Mouse (Mus musculus): ENCODE results near the gene Vav1. TPM values are rescaled to one million over a fixed set of nuclear protein-coding genes. Genes with fewer than 3 reads are reported as not detected.

The Vav1 gene
- polyA plus RNA-seq, 1 experiment = 112 TPM

DNA sequence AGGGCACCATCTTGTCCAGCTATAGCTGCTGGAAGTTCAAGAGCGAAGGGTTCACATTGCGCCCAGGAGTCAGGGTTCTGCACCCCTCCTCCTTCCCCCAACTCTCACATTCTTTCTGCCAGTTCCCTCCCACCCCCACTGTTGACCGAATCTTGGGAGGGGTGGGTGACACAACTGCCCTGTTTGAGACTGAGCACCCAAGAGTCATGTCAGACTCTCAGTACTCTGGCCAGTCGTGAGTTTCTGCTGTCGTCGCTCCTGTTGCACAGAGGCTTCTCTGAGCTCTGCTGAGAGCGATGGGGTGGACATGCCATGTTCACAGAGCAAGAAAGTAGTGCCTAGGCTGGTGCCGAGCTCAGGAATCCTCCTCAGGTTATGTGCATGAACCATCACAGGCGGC is 60.4 kb downstream of the Vav1 start:
- peak overlapping the region; percentile 56 for H3K27ac ChIP-seq (ENCODE audit: control insufficient read depth, insufficient read depth, low read depth, low read length, poor library complexity)
- TF ChIP-seq POLR2A (IDR thresholded peaks at IDR 0.05; ENCODE audit: borderline replicate concordance, control insufficient read depth, low read depth, low read length) (no peak), CTCF (IDR thresholded peaks at IDR 0.05; ENCODE audit: control insufficient read depth, insufficient read depth, low read length) (no peak)
- no peak overlapping the region for H3K4me3 ChIP-seq (replicated peaks; ENCODE audit: control insufficient read depth, low read depth, low read length)
- WGBS = 54% methylated on average over 9 of the region's 9 CpGs
- peaks cover 23% of the 10 kb centered on the region for H3K4me1 ChIP-seq (ENCODE audit: control insufficient read depth, insufficient read depth, low read length)

GRCm38 (mm10) chr17:57341568-57341967 is 62.7 kb downstream of the Vav1 start:
- 16% methylated on average over 4 of the region's 4 CpGs for WGBS
- H3K4me3 ChIP-seq (replicated peaks; ENCODE audit: control insufficient read depth, low read depth, low read length) = no peak overlapping the region
- TF ChIP-seq CTCF (IDR thresholded peaks at IDR 0.05; ENCODE audit: control insufficient read depth, insufficient read depth, low read length) (no peak), POLR2A (IDR thresholded peaks at IDR 0.05; ENCODE audit: borderline replicate concordance, control insufficient read depth, low read depth, low read length) (no peak)
- peak overlapping the region; percentile 36; the same call in 1 of the 2 replicates for H3K27ac ChIP-seq (ENCODE audit: control insufficient read depth, insufficient read depth, low read depth, low read length, poor library complexity)
- peaks cover 26% of the 10 kb centered on the region for H3K4me1 ChIP-seq (ENCODE audit: control insufficient read depth, insufficient read depth, low read length)

- WGBS = 3% methylated on average over 2 of the region's 2 CpGs
These were observed 65.3 kb downstream of the Vav1 start for GRCm38 (mm10) chr17:57344029-57344707.

DNA sequence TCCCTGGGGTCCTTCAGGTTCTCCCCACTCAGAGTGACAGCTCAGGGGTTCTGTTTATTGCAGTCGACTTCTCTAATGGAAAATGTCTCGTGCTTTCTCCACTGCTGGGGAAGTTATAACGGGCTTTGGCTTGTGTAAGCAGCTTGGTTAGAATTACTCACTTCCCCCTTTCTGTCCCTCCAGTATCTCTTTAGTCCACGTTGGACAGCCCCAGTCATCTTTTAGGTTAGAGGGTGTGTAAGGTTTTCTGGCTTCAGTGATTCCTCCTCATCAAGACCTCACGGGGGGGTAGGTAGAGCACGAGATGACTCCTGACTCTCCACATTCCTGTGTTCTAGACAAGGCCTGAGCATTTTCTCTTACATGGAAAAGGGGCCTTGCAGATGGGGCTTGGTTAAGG is 68.1 kb downstream of the Vav1 start:
- TF ChIP-seq POLR2A (IDR thresholded peaks at IDR 0.05; ENCODE audit: borderline replicate concordance, control insufficient read depth, low read depth, low read length) = no peak
- 3% methylated on average over 6 of the region's 6 CpGs for WGBS
- peak overlapping the region; percentile 72 for H3K27ac ChIP-seq (ENCODE audit: control insufficient read depth, insufficient read depth, low read depth, low read length, poor library complexity)
- H3K4me3 ChIP-seq (replicated peaks; ENCODE audit: control insufficient read depth, low read depth, low read length) = no peak overlapping the region
- peaks cover 13% of the 10 kb centered on the region for H3K4me1 ChIP-seq (ENCODE audit: control insufficient read depth, insufficient read depth, low read length)

More at GRCm38 (mm10) chr17:57344029-57344707, 65.3 kb downstream of the Vav1 start:
- no peak overlapping the region for H3K4me3 ChIP-seq (replicated peaks; ENCODE audit: control insufficient read depth, low read depth, low read length)
- H3K4me1 ChIP-seq (ENCODE audit: control insufficient read depth, insufficient read depth, low read length) = peaks cover 20% of the 10 kb centered on the region
- H3K27ac ChIP-seq (ENCODE audit: control insufficient read depth, insufficient read depth, low read depth, low read length, poor library complexity) = peak overlapping the region; percentile 87
- TF ChIP-seq CTCF (IDR thresholded peaks at IDR 0.05; ENCODE audit: control insufficient read depth, insufficient read depth, low read length) (no peak), POLR2A (IDR thresholded peaks at IDR 0.05; ENCODE audit: borderline replicate concordance, control insufficient read depth, low read depth, low read length) (no peak)

GRCm38 (mm10) chr17:57347781-57348180 is 68.9 kb downstream of the Vav1 start:
- no peak for TF ChIP-seq POLR2A (IDR thresholded peaks at IDR 0.05; ENCODE audit: borderline replicate concordance, control insufficient read depth, low read depth, low read length)
- TF ChIP-seq CTCF (IDR thresholded peaks at IDR 0.05; ENCODE audit: control insufficient read depth, insufficient read depth, low read length) = no peak
- peak overlapping the region; percentile 72 for H3K27ac ChIP-seq (ENCODE audit: control insufficient read depth, insufficient read depth, low read depth, low read length, poor library complexity)
- no peak overlapping the region for H3K4me3 ChIP-seq (replicated peaks; ENCODE audit: control insufficient read depth, low read depth, low read length)
- 23% methylated on average over 2 of the region's 2 CpGs for WGBS
- peaks cover 10% of the 10 kb centered on the region for H3K4me1 ChIP-seq (ENCODE audit: control insufficient read depth, insufficient read depth, low read length)

DNA sequence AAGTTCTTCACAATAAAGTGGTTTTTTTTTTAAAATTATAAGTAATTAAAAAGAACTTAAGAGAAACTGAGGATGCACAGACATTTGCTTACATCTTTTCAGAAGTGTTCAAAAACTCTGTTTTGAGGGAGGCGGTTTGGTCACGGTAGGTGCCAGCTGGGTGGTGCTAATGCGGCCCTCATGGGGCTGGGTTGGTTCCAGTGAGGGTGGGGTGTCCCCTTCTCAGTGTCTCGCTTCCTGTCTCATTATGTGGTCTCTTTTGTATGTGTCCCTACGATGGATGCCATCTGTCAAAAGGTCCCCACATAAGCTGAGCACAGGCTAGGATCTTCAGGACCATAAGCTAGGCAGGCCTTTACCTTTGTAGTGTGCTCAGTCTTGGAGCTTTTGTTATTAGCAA is 70.2 kb downstream of the Vav1 start:
- no peak overlapping the region for H3K4me3 ChIP-seq (replicated peaks; ENCODE audit: control insufficient read depth, low read depth, low read length)
- peaks cover 8% of the 10 kb centered on the region for H3K4me1 ChIP-seq (ENCODE audit: control insufficient read depth, insufficient read depth, low read length)
- H3K27ac ChIP-seq (ENCODE audit: control insufficient read depth, insufficient read depth, low read depth, low read length, poor library complexity) = peak overlapping the region; percentile 29; the same call in 1 of the 2 replicates
- TF ChIP-seq POLR2A (IDR thresholded peaks at IDR 0.05; ENCODE audit: borderline replicate concordance, control insufficient read depth, low read depth, low read length) = no peak
- 51% methylated on average over 5 of the region's 5 CpGs for WGBS

DNA sequence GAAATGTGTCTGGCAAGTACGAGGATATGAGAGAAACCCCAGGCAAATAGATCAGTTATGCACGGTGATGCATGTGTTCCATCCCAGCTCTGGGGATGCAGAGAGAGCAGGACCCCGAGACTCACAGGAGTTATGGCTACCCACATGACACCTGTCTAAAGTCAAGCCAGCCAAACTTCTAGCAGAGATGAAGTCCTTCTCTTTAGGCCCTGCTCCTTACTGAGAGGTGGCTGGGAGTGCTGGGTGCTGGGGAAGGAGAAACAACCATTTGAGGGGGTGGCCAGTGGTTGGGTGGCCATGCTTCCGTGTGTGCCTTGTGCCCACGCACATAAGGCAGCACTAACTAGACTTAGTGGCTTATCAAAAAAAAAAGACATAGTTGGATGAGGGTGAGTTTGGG is 71.3 kb downstream of the Vav1 start:
- no peak for TF ChIP-seq CTCF (IDR thresholded peaks at IDR 0.05; ENCODE audit: control insufficient read depth, insufficient read depth, low read length)
- TF ChIP-seq POLR2A (IDR thresholded peaks at IDR 0.05; ENCODE audit: borderline replicate concordance, control insufficient read depth, low read depth, low read length) = no peak
- WGBS = 81% methylated on average over 5 of the region's 5 CpGs
- Histone ChIP-seq H3K4me1 (ENCODE audit: control insufficient read depth, insufficient read depth, low read length) (peaks cover 5% of the 10 kb centered on the region), H3K27ac (ENCODE audit: control insufficient read depth, insufficient read depth, low read depth, low read length, poor library complexity) (no peak overlapping the region), H3K4me3 (replicated peaks; ENCODE audit: control insufficient read depth, low read depth, low read length) (no peak overlapping the region)

- H3K4me3 ChIP-seq (replicated peaks; ENCODE audit: control insufficient read depth, low read depth, low read length) = no peak overlapping the region
- H3K27ac ChIP-seq (ENCODE audit: control insufficient read depth, insufficient read depth, low read depth, low read length, poor library complexity) = no peak overlapping the region
- TF ChIP-seq POLR2A (IDR thresholded peaks at IDR 0.05; ENCODE audit: borderline replicate concordance, control insufficient read depth, low read depth, low read length) (no peak), CTCF (IDR thresholded peaks at IDR 0.05; ENCODE audit: control insufficient read depth, insufficient read depth, low read length) (no peak)
- 92% methylated on average over 9 of the region's 9 CpGs for WGBS
- H3K4me1 ChIP-seq (ENCODE audit: control insufficient read depth, insufficient read depth, low read length) = peaks cover 5% of the 10 kb centered on the region
These were observed 72.2 kb downstream of the Vav1 start for GRCm38 (mm10) chr17:57351107-57351506.

GRCm38 (mm10) chr17:57358441-57358840 is 79.5 kb downstream of the Vav1 start, which contains the start of gene Adgre1:
Gene Adgre1 (plus strand): TSS chr17:57358691.
- peak within 1 kb of the TSS; percentile 52 for H3K4me3 ChIP-seq (replicated peaks; ENCODE audit: control insufficient read depth, low read depth, low read length)

More at GRCm38 (mm10) chr17:57358441-57358840, 79.5 kb downstream of the Vav1 start, which contains the start of gene Adgre1:
- Histone ChIP-seq H3K4me1 (ENCODE audit: control insufficient read depth, insufficient read depth, low read length) (peaks cover 2% of the 10 kb centered on the region), H3K27ac (ENCODE audit: control insufficient read depth, insufficient read depth, low read depth, low read length, poor library complexity) (peak within 1 kb of the TSS; percentile 29; the same call in 1 of the 2 replicates)
- 3% methylated on average over 1 of the region's 1 CpGs for WGBS
- TF ChIP-seq POLR2A (IDR thresholded peaks at IDR 0.05; ENCODE audit: borderline replicate concordance, control insufficient read depth, low read depth, low read length) = no peak
- TF ChIP-seq CTCF (IDR thresholded peaks at IDR 0.05; ENCODE audit: control insufficient read depth, insufficient read depth, low read length) = no peak
